Mouse (Mus musculus): ENCODE data around the gene Idua. TPM values are rescaled to one million over a fixed set of nuclear protein-coding genes. Genes with fewer than 3 reads are reported as not detected.

Gene Idua
- polyA plus RNA-seq, 1 experiment from 2014 or later = 8.2 TPM

Other genes starting within 250 kb of the Idua start
- 386 and 414 TPM in 2 replicates for gene Atp5k, start 225.9 kb upstream of the Idua start, polyA plus RNA-seq (2014; fragmentation: Nextera tagmentation; extraction: Ambion mirVana)
- gene Mfsd7a, start 211.4 kb upstream of the Idua start, polyA plus RNA-seq (2014; fragmentation: Nextera tagmentation; extraction: Ambion mirVana) = not detected in 2 replicates
- gene Pcgf3, start 199.1 kb upstream of the Idua start, polyA plus RNA-seq (2014; fragmentation: Nextera tagmentation; extraction: Ambion mirVana) = 35.2 and 36.2 TPM in 2 replicates
- gene Cplx1, start 110.3 kb upstream of the Idua start, polyA plus RNA-seq (2014; fragmentation: Nextera tagmentation; extraction: Ambion mirVana) = 16.9 and 17.4 TPM in 2 replicates
- gene Gak, start 30.6 kb upstream of the Idua start, polyA plus RNA-seq (2014; fragmentation: Nextera tagmentation; extraction: Ambion mirVana) = 53.4 and 53.5 TPM in 2 replicates
- 17.7 and 20.7 TPM in 2 replicates for gene Tmem175, start 30.6 kb upstream of the Idua start, polyA plus RNA-seq (2014; fragmentation: Nextera tagmentation; extraction: Ambion mirVana)
- 11.6 and 12.1 TPM in 2 replicates for gene Dgkq, start 9.3 kb downstream of the Idua start, polyA plus RNA-seq (2014; fragmentation: Nextera tagmentation; extraction: Ambion mirVana)
- 0.96 and 0.97 TPM in 2 replicates for gene Slc26a1, start 15.2 kb downstream of the Idua start, polyA plus RNA-seq (2014; fragmentation: Nextera tagmentation; extraction: Ambion mirVana)
- gene Fgfrl1, start 32.1 kb downstream of the Idua start, polyA plus RNA-seq (2014; fragmentation: Nextera tagmentation; extraction: Ambion mirVana) = 26.0 and 28.6 TPM in 2 replicates
- 0.95 and 0.97 TPM in 2 replicates for gene Rnf212, start 114.7 kb downstream of the Idua start, polyA plus RNA-seq (2014; fragmentation: Nextera tagmentation; extraction: Ambion mirVana)
- gene Tmed11, start 135.0 kb downstream of the Idua start, polyA plus RNA-seq (2014; fragmentation: Nextera tagmentation; extraction: Ambion mirVana) = not detected in 2 replicates
- not detected in 2 replicates for gene Vmn2r8, start 148.5 kb downstream of the Idua start, polyA plus RNA-seq (2014; fragmentation: Nextera tagmentation; extraction: Ambion mirVana)
- not detected in 2 replicates for gene Vmn2r9, start 192.3 kb downstream of the Idua start, polyA plus RNA-seq (2014; fragmentation: Nextera tagmentation; extraction: Ambion mirVana)